Mouse (Mus musculus) gonadal fat pad, adult 2 months (tissue): ENCODE results near the gene Gm17467. TPM values are rescaled to one million over a fixed set of nuclear protein-coding genes. Genes with fewer than 3 reads are reported as not detected.
"Not testable (repeated sequence)": the region's sequence is repeated elsewhere in the genome, so short reads cannot be mapped to it uniquely, and the experiment has no call there.

ENCODE experiments used
- DNase-seq: peaks from one replicate; pipeline ENCODE4 v3.0.0-alpha.2; 2012; ENCODE audit warnings: low read depth
- polyA plus RNA-seq: library from polyadenylated mRNA; depleted of rRNA; stranded (reverse); fragments of >200 nt; gene quantifications from 2 replicates; pipeline ENCODE4 v1.2.3, GENCODE M21; 2012; rRNA removed

Gm17467 gene
- not detected in 2 replicates for polyA plus RNA-seq

- not testable (repeated sequence) for DNase-seq
These were observed at the start of gene Gm17467 for GRCm38 (mm10) chrX:123704691-123705090. Gm17467 (minus strand) TSS chrX:123704791.

Other genes with a start within 250 kb of the Gm17467 start
- gene Cldn34c2, start 123.1 kb downstream of the Gm17467 start, polyA plus RNA-seq, result not detected in 2 replicates
- 0.23 TPM in 1 of 2 replicates, not detected in the other for gene Cldn34c3, start 88.9 kb upstream of the Gm17467 start, polyA plus RNA-seq